Mouse (Mus musculus) forelimb bud, embryonic 11.5 days (tissue): ENCODE results near the gene Ergic1.

Experiments used
- DNase-seq: peaks from one replicate; pipeline ENCODE4 v3.0.0-alpha.2; 2012; ENCODE audit warnings: low read depth, low spot score

The Ergic1 gene

DNA sequence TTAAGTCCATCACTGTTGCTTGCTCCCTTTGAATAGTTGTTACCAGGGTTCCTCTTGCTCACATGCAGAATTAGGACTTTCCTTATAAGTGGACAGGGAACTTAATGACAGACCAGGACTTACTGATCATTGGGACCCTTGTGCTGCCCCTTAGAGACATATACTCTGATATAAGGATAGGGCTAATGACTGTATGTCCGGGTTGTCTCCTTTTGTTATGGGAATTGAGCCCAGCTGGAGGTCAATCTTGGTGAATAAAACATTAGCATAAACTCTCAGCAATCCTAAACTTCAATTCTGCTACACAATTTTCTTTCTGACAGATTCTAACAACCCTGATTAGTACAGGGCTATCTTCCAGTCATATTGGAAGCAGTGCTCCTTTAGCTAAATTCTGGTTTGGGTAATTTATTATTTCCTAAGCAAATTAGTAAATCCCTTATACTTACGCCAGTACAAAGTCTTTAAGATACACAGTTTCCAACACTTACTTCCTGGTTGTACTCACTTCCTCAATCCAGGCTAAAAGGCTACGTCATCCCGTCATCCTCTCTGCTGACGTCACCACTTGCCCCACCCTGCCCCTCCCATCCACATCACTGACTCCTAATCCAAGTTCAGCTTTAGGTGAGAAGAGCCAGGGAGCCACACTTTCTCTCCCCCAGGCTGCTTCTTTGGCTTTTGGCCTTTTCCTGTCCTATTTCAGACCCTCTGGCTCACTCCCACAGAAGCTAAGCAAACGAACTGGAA, 23.4 kb upstream of the Ergic1 start:
- no peak for DNase-seq

DNA sequence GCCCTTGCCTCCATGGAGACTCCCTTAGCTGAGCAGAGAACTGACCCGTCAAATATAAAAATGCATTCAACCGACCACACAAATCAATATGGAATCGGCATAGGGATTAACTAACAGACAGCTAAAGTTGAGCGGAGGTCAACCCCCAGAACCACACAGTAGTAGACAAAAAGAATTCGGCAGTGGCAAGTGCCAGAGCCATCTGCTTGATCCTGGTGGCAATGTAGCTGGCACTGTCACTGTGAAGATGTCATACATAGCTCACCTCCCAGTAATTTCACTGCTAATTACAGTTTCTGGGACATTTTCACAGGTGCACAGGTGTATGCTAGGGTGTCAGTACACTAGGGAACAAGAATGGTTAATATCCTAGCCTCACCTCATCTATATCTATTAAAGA, 21.2 kb upstream of the Ergic1 start:
- DNase-seq, result no peak

- DNase-seq, result no peak
These were observed 16.8 kb upstream of the Ergic1 start for GRCm38 (mm10) chr17:26544319-26544963.

- no peak for DNase-seq
These were observed 13.5 kb upstream of the Ergic1 start for GRCm38 (mm10) chr17:26547771-26548170.

DNA sequence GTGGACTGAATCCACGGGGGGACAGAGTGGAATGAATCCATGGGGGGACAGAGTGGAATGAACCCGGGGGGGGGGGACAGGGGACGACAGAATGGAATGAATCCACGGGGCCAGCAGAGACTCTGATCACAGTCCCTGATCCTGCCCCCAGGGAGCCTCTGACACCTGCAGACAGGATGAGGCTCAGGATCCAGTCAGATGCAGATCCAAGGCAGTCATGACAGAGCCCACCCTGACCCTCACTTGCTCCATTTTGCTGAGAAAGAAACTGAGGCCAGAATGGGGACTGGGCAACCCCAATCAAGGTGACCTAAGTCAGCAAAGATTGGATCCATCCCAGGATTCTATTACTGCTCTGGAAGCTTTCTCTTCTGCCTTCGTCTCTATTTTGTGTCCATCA, 12.7 kb upstream of the Ergic1 start:
- no peak for DNase-seq

- DNase-seq, result no peak
These were observed 12.0 kb upstream of the Ergic1 start for GRCm38 (mm10) chr17:26549148-26549809.

GRCm38 (mm10) chr17:26551104-26551503, 10.2 kb upstream of the Ergic1 start:
- no peak for DNase-seq

DNA sequence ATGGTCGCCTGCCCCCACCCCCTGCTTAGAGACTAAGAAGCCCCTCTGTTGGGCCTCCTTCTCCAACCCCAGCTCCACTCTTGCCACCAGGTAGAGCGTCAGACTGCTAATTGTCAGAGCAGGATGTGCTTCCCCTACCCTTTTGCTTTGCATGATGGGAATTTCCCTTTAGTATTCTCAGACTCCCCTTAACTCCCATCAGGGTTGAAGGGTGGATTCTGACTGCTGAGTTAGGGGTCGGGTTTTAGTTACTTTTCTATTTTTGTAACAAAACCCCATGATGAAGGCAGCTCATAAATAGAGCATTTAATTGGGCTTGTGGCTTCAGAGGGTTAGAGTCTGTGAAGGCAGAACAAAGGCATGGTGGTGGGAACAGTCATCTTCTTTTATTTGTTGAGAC, 8.3 kb upstream of the Ergic1 start:
- no peak for DNase-seq

DNA sequence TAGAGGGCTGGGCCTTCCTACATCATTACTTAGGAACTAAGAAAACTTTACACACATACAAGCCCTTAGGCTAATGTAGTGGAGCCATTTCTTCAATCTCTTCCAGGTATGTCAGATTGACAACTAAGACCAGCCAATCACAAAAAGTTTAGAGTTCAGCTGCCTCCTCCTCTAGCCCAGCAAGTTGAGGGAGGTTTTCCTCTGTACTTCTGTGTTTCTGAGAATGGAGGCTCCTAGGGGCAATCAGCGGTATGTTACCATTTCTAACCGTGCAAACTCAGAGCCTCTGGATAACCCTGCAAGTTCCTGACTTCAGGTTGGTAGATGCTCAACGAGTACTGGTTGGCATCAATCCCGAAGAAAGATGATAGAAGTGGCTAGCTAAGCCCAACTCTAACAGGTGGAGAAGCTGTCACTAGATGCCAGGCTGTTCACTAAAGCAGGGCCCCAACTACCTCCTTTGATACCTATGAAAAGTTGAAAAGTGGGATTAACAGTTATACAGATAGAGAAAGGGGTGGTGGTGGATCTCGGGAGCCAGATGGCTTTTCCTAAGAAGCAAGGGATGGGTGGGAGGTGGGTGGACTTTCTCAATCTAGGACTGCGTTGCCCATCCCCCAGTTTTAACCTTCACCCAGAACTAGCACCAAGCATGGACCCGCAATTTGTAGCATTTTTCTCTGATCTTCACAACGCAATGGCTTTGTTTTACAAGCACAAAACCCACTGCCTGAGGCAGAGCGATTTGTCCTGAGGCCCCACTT, 581 bp upstream of the Ergic1 start:
- DNase-seq, result no peak

GRCm38 (mm10) chr17:26561651-26562181, 427 bp downstream of the Ergic1 start, which contains the start of gene Dusp1:
Dusp1 (minus strand) TSS chr17:26562128.
- no peak for DNase-seq

DNA sequence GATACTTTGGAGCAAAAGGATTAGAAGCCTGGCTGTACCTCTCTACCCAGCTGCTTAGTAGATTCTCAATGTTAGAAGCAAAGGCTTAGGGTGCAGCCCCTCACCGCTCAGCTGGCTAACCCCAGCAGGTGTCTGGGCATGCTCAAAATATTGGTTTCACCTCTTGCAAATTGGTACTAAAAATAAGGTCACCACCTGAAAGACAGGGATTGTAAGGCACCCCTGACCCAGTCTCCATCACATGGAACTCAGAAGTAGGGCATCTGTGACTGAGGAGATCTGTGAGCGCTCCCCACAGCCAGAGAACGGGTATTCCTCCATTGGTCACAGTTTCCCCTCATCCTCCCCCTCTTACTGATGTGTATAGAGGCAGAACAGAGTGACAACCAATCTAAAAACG, 1.0 kb downstream of the Ergic1 start:
- no peak for DNase-seq

- DNase-seq, result no peak
These were observed 2.2 kb downstream of the Ergic1 start for GRCm38 (mm10) chr17:26563476-26563875.

GRCm38 (mm10) chr17:26564439-26564838, 3.1 kb downstream of the Ergic1 start:
- DNase-seq, result no peak

GRCm38 (mm10) chr17:26567142-26567817, 6.0 kb downstream of the Ergic1 start:
- no peak for DNase-seq

DNA sequence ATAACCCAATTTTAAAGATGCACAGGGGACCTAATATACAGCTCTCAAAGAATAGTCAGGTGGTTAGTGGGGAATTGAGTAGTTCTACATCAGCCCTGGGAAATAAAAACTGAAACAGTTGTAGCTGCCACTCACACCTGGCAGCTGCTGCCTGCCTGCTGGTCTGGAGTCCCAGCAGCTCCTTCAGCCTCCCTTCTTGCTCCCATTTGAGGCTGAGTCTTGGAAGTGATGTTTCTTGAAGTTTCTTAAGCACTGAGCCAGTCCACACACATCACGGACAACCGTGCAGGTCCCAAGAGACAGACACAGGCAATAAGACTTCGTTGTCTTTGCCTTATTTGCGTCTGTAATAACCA, 6.5 kb downstream of the Ergic1 start:
- no peak for DNase-seq

DNA sequence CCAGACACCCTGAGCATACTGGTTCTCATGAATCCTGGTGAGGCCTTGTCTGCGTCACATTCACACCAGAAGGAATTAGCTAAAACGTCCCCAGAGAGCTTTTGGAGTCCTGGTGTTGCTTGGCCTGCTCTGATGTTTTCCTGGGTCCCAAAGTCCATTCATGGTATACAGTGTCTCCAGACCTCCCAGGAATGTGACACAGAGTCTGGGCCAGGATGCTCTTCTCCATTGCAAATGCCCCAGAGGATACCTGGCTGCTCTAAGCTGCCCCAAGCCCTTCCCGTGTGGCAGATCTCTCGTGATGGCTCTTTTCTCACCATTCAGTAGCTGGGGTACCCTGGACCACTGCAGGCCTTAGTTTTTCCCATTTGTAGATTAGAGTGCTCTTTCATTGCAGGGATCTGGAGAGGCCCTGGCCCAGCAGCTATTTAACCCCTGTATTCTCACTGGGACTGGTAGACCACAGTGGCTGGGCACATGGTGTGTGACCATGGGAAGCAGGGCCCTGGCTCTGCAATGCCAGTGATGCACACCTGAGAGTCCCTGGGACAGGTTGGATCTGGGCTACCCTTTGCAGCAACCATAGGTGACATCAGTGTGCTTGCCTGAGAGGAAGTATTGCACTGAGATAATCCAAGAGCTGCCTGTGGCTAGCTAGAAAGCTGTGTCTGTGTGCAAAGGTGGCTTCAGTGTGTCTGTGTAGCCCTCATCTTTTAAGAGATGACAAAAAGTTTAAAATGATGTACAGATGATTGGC, 8.5 kb downstream of the Ergic1 start:
- DNase-seq, result no peak

DNA sequence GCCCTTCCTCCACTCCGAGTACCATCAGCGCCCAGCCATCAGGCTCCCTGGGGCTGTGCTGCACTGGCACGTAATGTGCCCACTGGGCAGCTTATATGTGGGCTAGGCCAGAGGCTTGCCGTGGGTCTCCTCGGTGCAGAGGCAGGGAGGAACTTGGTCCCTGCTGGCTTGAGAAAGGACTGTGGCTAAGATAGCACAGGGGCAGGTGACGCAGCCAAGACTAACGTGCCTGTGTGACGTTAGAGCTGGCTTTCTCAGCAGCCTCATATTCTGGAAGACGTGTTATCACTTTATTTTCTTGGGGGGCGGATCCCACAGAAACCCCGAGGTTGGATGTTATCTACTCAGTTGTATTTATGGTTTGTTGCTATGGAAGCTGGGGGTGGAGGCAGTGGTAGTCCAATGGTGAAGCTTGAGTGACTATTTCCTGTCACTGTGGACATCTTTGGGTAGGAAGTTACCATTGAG, 9.4 kb downstream of the Ergic1 start:
- no peak for DNase-seq

GRCm38 (mm10) chr17:26571377-26571776, 10.1 kb downstream of the Ergic1 start:
- no peak for DNase-seq

DNA sequence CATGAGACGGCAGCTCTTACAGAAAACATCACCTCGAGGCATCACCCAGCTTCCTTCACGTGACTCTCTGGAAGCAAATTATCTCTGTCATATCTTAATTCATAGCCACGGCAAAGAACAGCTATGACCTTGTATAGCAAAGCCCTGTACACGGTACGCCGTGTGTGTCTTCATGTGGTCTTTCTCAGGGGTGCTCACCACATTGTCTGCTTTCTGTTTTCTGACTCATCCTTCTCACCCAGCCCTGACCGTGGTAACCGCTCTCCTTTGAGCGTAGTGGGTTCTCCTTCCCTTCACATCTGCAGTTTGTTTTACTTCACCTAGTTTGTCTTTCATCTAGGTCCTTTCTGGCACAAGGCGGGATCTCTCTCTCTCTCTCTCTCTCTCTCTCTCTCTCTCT, 11.0 kb downstream of the Ergic1 start:
- DNase-seq, result no peak

- DNase-seq, result no peak
These were observed 12.8 kb downstream of the Ergic1 start for GRCm38 (mm10) chr17:26574118-26574517.
